Mouse (Mus musculus): ENCODE results near the gene Ube2r2.

- no peak for TF ChIP-seq CTCF (IDR thresholded peaks at IDR 0.05; ENCODE audit: extremely low read depth, insufficient read depth, low read length)
- TF ChIP-seq POLR2A (IDR thresholded peaks at IDR 0.05; ENCODE audit: extremely low read depth, insufficient read depth, low read length) = no peak
Observed at GRCm38 (mm10) chr4:41179825-41180725, 44.5 kb downstream of the Ube2r2 start.

Measured in cortical plate, adult 2 months (tissue).